Mouse (Mus musculus) kidney, postnatal 0 days (tissue): ENCODE measurements around the gene Dock6. TPM values are rescaled to one million over a fixed set of nuclear protein-coding genes. Genes with fewer than 3 reads are reported as not detected.
A peak's percentile ranks its signal among the peaks of the same experiment; 100 is the strongest.

Experiments
- ATAC-seq: fragments of 200-750 bp; cut with Nextera tagmentation; replicated peaks from 2 replicates; pipeline ENCODE4 v1.8.0; 2017; ENCODE audit warnings: low read depth, moderate number of reproducible peaks, moderate TSS enrichment, moderate library complexity; ENCODE audit not compliant: low FRiP score
- DNase-seq: peaks from one replicate; pipeline ENCODE4 v3.0.0-alpha.2; 2016; ENCODE audit warnings: low spot score
- H3K27ac ChIP-seq: fragments of 300-500 bp; sonication (generic); 2 replicates; pipeline ENCODE4 v1.5.1; 2014; ENCODE audit warnings: mild to moderate bottlenecking
- H3K27me3 ChIP-seq: fragments of 300-500 bp; sonication (generic); 2 replicates; pipeline ENCODE4 v1.6.1; 2014; ENCODE audit warnings: low read length, mixed read lengths; ENCODE audit not compliant: insufficient read depth
- H3K36me3 ChIP-seq: fragments of 300-500 bp; sonication (generic); 2 replicates; pipeline ENCODE4 v1.6.1; 2014; ENCODE audit warnings: low read length, mixed read lengths; ENCODE audit not compliant: insufficient read depth
- H3K4me1 ChIP-seq: fragments of 300-500 bp; sonication (generic); replicated peaks from 2 replicates; pipeline ENCODE4 v1.6.1; 2014; ENCODE audit warnings: antibody characterized with exemption, low read length, mixed read lengths; ENCODE audit not compliant: insufficient read depth
- H3K4me2 ChIP-seq: fragments of 300-500 bp; sonication (generic); 2 replicates; pipeline ENCODE4 v1.6.1; 2014; ENCODE audit warnings: mild to moderate bottlenecking, low read length, moderate library complexity, mixed read lengths
- H3K4me3 ChIP-seq: fragments of 300-500 bp; sonication (generic); replicated peaks from 2 replicates; pipeline ENCODE4 v1.5.1; 2014; ENCODE audit warnings: low read depth, low read length
- H3K9ac ChIP-seq: fragments of 300-500 bp; sonication (generic); 2 replicates; pipeline ENCODE4 v1.6.1; 2014; ENCODE audit warnings: low read depth, low read length
- H3K9me3 ChIP-seq: fragments of 300-500 bp; sonication (generic); replicated peaks from 2 replicates; pipeline ENCODE4 v1.6.1; 2016; ENCODE audit warnings: low read length, inconsistent platforms, mixed read lengths
- CTCF ChIP-seq: IDR thresholded peaks from 2 replicates; pipeline ENCODE4 v1.5.1; 2016; ENCODE audit warnings: antibody characterized with exemption, low read depth, mild to moderate bottlenecking, moderate library complexity
- WGBS: fragments of 180-500 bp; shearing (Covaris S2); extraction: QIAGEN DNeasy Blood & Tissue Kit; methylation state at CpG from one replicate; pipeline ENCODE4 v1.1.7; 2014; 5-methylcytosine and 5-hydroxymethylcytosine counted together
- polyA plus RNA-seq: library from polyadenylated mRNA; unstranded; fragments of >200 nt; fragmentation: Nextera tagmentation; extraction: Ambion mirVana; gene quantifications from 2 replicates; pipeline ENCODE4 v1.2.1, GENCODE M21; 2015

Dock6 gene
- polyA plus RNA-seq, 1 experiment from 2014 or later: 28.3 TPM

DNA sequence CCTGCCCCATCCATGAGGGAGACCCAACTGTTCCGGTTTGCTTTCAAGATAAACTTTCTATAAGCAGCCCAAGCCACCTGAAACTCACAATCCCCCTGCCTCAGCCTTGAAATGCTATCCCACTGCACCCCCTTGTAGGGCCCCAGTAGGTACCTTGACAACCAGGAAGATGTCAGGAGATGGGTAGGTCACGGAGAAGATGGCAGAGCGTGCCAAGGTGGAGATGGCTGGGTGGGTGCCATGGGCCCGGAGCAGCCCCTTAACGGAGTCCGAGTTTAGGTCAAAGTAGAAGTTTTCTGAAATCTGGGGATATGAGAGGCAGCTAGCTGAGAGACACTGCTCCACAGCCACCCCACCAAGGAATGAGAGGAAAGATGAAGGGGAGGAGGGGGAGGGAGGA lies 11.1 kb downstream of the Dock6 start:
- peaks cover 49% of the 10 kb centered on the region for H3K36me3 ChIP-seq
- WGBS: 90% methylated on average over 6 of the region's 6 CpGs
- DNase-seq: no peak

DNA sequence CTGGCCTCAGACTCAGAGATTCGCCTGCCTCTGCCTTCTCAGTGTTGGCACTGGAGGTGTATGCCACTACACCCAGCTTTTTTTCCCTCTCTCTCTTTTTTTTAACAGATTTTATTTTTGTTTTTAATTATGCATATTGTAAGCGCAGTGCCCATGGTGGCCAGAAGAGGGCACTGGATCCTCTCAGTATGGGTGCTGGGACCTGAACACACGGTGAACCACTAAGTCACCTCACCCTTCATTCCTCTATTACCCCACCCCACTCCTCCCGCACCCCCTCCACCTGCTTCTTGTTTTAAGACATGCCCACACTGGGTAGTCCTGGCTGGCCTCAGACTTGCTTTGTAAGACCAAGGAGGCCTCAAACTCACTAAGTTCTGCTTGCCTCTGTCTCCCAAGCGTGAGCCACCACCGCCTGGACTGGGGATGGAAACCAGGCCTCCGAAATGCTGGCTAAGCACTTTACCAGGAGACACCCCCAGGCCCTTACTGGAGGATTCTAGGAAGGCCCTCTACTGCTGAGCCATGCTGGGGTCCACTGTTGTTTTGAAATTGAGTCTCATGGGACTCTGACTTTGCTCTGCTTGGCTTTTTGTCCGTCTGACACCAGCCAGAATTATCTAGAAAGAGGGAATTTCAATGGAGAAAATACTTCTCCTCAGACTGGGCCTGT lies 12.2 kb downstream of the Dock6 start:
- Histone ChIP-seq H3K4me3 (no peak overlapping the region), H3K9me3 (no peaks in the 10 kb centered on the region), H3K36me3 (peaks cover 52% of the 10 kb centered on the region), H3K4me2 (no peak overlapping the region), H3K27ac (0 out of 2 replicates have a peak overlapping the region, but pooled peaks have one; percentile 6), H3K27me3 (no peaks in the 10 kb centered on the region), H3K4me1 (no peaks in the 10 kb centered on the region), H3K9ac (no peak overlapping the region)
- DNase-seq (peak; percentile 70), ATAC-seq (no peak)
- 56% methylated on average over 8 of the region's 8 CpGs for WGBS
- peak; percentile 83 for TF ChIP-seq CTCF

More for the DNA sequence above, 11.1 kb downstream of the Dock6 start:
- Histone ChIP-seq H3K27ac (no peak overlapping the region), H3K4me2 (no peak overlapping the region), H3K9ac (no peak overlapping the region), H3K4me3 (no peak overlapping the region), H3K9me3 (no peaks in the 10 kb centered on the region), H3K4me1 (0 out of 2 replicates have a peak, but pooled peaks cover 7% of the 10 kb centered on the region), H3K27me3 (no peaks in the 10 kb centered on the region)
- no peak for TF ChIP-seq CTCF
- ATAC-seq: no peak

DNA sequence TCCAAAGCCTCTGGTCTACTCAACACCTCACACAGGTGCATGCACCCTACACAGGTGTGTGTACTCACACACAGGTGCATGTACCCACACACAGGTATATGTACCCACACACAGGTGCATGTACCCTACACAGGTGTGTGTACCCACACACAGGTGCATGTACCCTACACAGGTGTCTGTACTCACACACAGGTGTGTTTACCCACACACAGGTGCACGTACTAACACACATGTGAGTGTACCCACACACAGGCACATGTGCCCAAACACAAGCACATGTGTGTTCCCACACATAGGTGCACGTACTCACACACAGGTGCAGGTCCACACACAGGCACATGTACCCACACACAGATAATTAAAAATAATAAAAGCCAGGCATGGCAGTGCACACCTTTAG lies 14.7 kb downstream of the Dock6 start:
- WGBS: 97% methylated on average over 2 of the region's 2 CpGs
- Histone ChIP-seq H3K27ac (no peak overlapping the region), H3K9ac (no peak overlapping the region), H3K27me3 (no peaks in the 10 kb centered on the region), H3K4me1 (no peaks in the 10 kb centered on the region), H3K4me2 (no peak overlapping the region), H3K9me3 (no peaks in the 10 kb centered on the region), H3K36me3 (peaks cover 61% of the 10 kb centered on the region), H3K4me3 (no peak overlapping the region)
- TF ChIP-seq CTCF: no peak
- no peak for ATAC-seq
- DNase-seq: no peak

DNA sequence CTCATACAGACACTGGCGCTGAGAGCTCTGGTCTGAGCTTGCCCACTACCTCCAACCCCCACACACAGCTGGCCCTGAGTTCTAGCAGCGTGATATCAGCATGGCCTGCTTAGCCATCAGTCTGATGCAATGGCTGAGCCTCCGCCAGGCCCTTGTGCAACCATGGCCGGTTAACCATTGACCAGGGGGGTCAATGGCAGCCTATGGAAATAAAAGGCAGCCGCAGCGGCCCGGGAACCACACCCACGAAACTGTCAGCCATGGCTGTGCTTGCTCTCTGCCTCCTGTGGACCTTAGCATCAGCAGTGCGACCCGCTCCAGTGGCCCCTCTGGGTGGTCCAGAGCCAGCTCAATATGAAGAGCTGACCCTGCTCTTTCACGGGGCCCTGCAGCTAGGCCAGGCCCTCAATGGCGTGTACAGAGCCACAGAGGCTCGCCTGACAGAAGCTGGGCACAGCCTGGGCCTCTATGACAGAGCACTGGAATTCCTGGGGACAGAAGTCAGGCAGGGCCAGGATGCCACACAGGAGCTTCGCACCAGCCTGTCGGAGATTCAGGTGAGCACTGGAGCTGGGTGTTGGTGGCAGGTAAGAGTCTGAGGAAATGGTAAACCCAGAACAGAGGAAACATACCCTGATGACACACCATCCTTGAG lies 17.1 kb downstream of the Dock6 start, which contains the start of gene Angptl8:
Gene Angptl8, plus strand, starts transcription at position 253 of the 655 bp plus-strand sequence.
- Histone ChIP-seq H3K9ac (0 out of 2 replicates have a peak within 1 kb of the TSS, but pooled peaks have one; percentile 44), H3K36me3 (peaks cover 65% of the 10 kb centered on the region), H3K4me2 (peak within 1 kb of the TSS; percentile 37), H3K9me3 (no peaks in the 10 kb centered on the region), H3K4me1 (no peaks in the 10 kb centered on the region), H3K4me3 (0 out of 2 replicates have a peak within 1 kb of the TSS, but pooled peaks have one; percentile 2), H3K27ac (peak within 1 kb of the TSS; percentile 81), H3K27me3 (no peaks in the 10 kb centered on the region)
- WGBS: 58% methylated on average over 15 of the region's 15 CpGs
- TF ChIP-seq CTCF: no peak
- ATAC-seq: peak; percentile 78
- DNase-seq: no peak

DNA sequence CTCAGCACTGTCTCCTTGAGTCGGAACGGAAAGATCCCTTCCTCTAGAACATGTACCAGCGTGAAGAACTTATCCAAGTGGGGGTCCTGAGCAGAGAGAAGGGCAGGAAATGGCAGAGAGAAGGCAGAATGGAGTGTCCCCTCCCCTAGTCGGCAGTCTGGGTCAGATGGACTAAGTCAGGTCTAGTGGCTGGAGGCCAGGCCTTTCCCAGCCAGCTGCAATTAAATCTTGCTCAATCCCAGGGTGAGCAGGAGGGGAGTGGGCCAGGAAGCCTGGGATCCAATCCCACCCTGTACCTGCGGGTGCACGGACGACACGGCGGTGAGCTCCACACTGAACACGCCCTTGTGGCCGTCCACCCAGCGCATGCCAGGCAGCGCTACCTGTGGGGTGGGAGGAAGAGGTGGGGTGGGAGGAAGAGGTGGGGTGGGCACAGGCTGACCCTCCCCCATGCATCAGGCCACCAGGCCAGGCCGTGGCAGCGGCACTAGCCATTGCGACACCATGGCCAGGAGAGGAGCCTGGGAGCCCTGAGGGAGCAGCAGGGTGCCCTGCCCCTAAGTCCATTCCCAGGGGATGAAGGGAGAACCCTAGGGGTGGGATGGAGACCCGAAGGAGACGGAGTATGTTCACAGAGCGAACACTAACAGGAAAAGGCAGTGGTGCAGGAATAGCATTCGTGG lies 20.7 kb downstream of the Dock6 start:
- Histone ChIP-seq H3K9ac (no peak overlapping the region), H3K36me3 (peaks cover 49% of the 10 kb centered on the region), H3K27ac (no peak overlapping the region), H3K27me3 (no peaks in the 10 kb centered on the region), H3K4me1 (no peaks in the 10 kb centered on the region), H3K4me2 (no peak overlapping the region), H3K4me3 (no peak overlapping the region), H3K9me3 (no peaks in the 10 kb centered on the region)
- ATAC-seq (no peak), DNase-seq (no peak)
- no peak for TF ChIP-seq CTCF
- WGBS: 83% methylated on average over 20 of the region's 20 CpGs

DNA sequence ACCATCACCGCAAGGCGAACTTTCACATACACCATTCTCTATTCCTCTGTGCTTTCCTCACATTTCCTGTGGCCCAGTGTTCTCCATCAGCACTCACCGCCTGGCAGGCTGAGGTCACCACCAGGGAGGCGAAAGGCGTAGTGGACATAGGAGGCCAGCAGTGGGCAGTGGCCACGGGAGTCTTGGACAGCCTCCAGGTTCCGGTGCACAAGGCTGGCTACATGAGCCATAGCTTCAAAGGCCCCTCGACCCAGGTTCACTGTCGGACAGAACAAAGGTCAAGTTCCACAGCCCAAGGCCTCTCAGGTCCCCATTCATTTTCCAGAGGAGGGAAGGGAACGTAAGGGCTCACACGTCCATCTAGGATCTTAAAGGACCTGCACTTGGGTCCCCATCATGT lies 21.5 kb downstream of the Dock6 start:
- peak; percentile 28; the same call in 1 of the 2 replicates for TF ChIP-seq CTCF
- Histone ChIP-seq H3K4me3 (no peak overlapping the region), H3K27ac (no peak overlapping the region), H3K4me2 (no peak overlapping the region), H3K9ac (no peak overlapping the region), H3K9me3 (no peaks in the 10 kb centered on the region), H3K27me3 (no peaks in the 10 kb centered on the region), H3K36me3 (peaks cover 46% of the 10 kb centered on the region), H3K4me1 (no peaks in the 10 kb centered on the region)
- WGBS: 69% methylated on average over 11 of the region's 11 CpGs
- ATAC-seq (no peak; the same call in 1 of the 2 replicates), DNase-seq (no peak)
